In the genomic region with DNA sequence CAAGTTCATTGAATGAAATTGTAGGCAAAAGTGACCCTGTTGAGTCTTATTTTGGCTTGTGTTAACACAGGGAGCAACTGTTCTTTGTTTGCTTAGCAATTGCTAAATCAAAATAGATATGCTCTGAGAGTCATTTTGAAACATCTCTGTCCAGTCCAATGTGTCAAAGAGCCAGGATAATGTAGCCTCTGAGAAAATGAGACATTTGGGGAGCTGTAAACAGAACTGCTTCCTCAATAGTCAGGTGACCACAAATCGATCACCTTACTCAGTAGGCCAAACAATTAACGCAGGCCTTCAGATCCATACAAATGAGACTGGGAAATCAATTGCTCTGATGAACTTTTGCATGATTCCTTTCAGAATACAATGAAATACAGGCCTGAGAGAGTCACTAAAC, we compare ENCODE assay signal across 19 mouse cellular contexts.
"Had no signal": no experiment of that assay in that cellular context is flagged by ENCODE, and none has a peak within 500 bp of the region (broad histone marks: within the 10 kb centered on the region; RNA-seq: fewer than 3 reads in every experiment).

No protein-coding gene starts in this region.

- H3K4me2 ChIP-seq: lung, embryonic 14.5 days; midbrain, embryonic 12.5 days; neural tube, embryonic 13.5 days; neural tube, embryonic 15.5 days had no signal

- H3K27me3 ChIP-seq: midbrain, embryonic 12.5 days; neural tube, embryonic 13.5 days; neural tube, embryonic 15.5 days had no signal

- ATAC-seq: midbrain, embryonic 16.5 days had no signal

- H3K36me3 ChIP-seq: midbrain, embryonic 10.5 days; midbrain, embryonic 12.5 days; neural tube, embryonic 13.5 days; neural tube, embryonic 15.5 days had no signal

- H3K4me3 ChIP-seq: midbrain, embryonic 10.5 days; midbrain, embryonic 12.5 days; myocyte; neural tube, embryonic 13.5 days; neural tube, embryonic 15.5 days had no signal

- DNase-seq: lung, adult 18-20 months; lung, embryonic 14.5 days; lung, postnatal 10 days; lung, postnatal 4 days; midbrain, embryonic 14.5 days; retina, postnatal 1 day; right cerebral cortex, adult 18-20 months; right cerebral cortex, postnatal 25 days; right cerebral cortex, postnatal 4 days; spleen, adult 18-20 months; thymus, adult 18-20 months; thymus, postnatal 14 days; thymus, postnatal 36 days had no signal

- H3K9ac ChIP-seq: lung, embryonic 14.5 days; midbrain, embryonic 12.5 days; neural tube, embryonic 13.5 days; neural tube, embryonic 15.5 days had no signal

- H3K27ac ChIP-seq: midbrain, embryonic 10.5 days; midbrain, embryonic 12.5 days; neural tube, embryonic 13.5 days; neural tube, embryonic 15.5 days had no signal

- H3K4me1 ChIP-seq: midbrain, embryonic 10.5 days; midbrain, embryonic 12.5 days had no signal

- H3K9me3 ChIP-seq: midbrain, embryonic 10.5 days; midbrain, embryonic 12.5 days; neural tube, embryonic 13.5 days; neural tube, embryonic 15.5 days had no signal
